ENCODE assay signal across 8 mouse cellular contexts in genomic region chr1:59670641-59671168, GRCm38 (mm10). TPM values are rescaled to one million over a fixed set of nuclear protein-coding genes. Genes with fewer than 3 reads are reported as not detected.
DNase-seq lines count a peak whose midpoint lies in the region; ATAC-seq lines count a peak whose summit lies in the region.

Sumo1 (minus strand) TSS chr1:59670834.

- H3K4me3 ChIP-seq in lung, embryonic 16.5 days (ENCODE audit: low read length) = peak within 1 kb of the TSS; percentile 98

- 0% methylated on average over 34 of the region's 36 CpGs for WGBS in lung, embryonic 16.5 days

- H3K36me3 ChIP-seq in lung, embryonic 16.5 days (ENCODE audit: control insufficient read depth, insufficient read depth, low read length) = no peaks in the 10 kb centered on the region

- no peaks in the 10 kb centered on the region for H3K27me3 ChIP-seq in lung, embryonic 16.5 days (ENCODE audit: control insufficient read depth, insufficient read depth, low read depth, low read length)

- peak within 1 kb of the TSS; percentile 77 for H3K4me2 ChIP-seq in lung, embryonic 16.5 days (ENCODE audit: low read depth, low read length)

- ATAC-seq in hematopoietic stem cell, adult 5-6 weeks (replicated peaks in 1 of 2; ENCODE audit: insufficient read depth in 1 of 2, low FRiP score in 2 of 2, low TSS enrichment in 1 of 2, low read depth in 1 of 2, poor library complexity in 2 of 2, severe bottlenecking in 2 of 2) = peak; percentile 91 to 95
- ATAC-seq in lung, embryonic 16.5 days (ENCODE audit: low read depth) = peak; percentile 97

- no peaks in the 10 kb centered on the region for H3K9me3 ChIP-seq in lung, embryonic 16.5 days (ENCODE audit: control insufficient read depth, low read length)

- peak within 1 kb of the TSS; percentile 93 for H3K27ac ChIP-seq in lung, embryonic 16.5 days (ENCODE audit: low read length)

- DNase-seq in MEL-GATA-1-ER (ENCODE audit: extremely low read depth, low read depth) = peak; percentile 93
- DNase-seq in cerebellum, adult 8-10 months = peak; percentile 76
- peak; percentile 93 for DNase-seq in forelimb bud, embryonic 11.5 days (ENCODE audit: low read depth, low spot score)
- DNase-seq in layer of hippocampus, adult 9-10 months (ENCODE audit: low spot score) = peak; percentile 68
- peak; percentile 75 for DNase-seq in ovary, postnatal 10 days (ENCODE audit: low spot score)
- DNase-seq in thymus, postnatal 10 days (ENCODE audit: low spot score in 2 of 2) = peak; percentile 77 to 82

- H3K4me1 ChIP-seq in lung, embryonic 16.5 days (replicated peaks; ENCODE audit: control insufficient read depth, insufficient read depth, low read length) = peaks cover 14% of the 10 kb centered on the region

- peak within 1 kb of the TSS; percentile 82 for H3K9ac ChIP-seq in lung, embryonic 16.5 days (ENCODE audit: low read length)

RNA-seq across cellular contexts. Expression of gene Sumo1, which starts in this region (rescaled TPM):
- 203 and 210 TPM in 2 replicates for total RNA-seq in hematopoietic stem cell, adult 5-6 weeks (2017)
- polyA plus RNA-seq in lung, embryonic 16.5 days (2015; fragmentation: Nextera tagmentation; extraction: Ambion mirVana) = 366 and 371 TPM in 2 replicates

Comparison
In these comparisons a context has a peak if more than half of its experiments do, and no peak if none do; other contexts are left out.
1. Peak in every context shown above with its lines: DNase-seq, ATAC-seq, H3K4me3 ChIP-seq and H3K27ac ChIP-seq.